Mouse (Mus musculus): ENCODE measurements around the gene Nbl1. TPM values are rescaled to one million over a fixed set of nuclear protein-coding genes. Genes with fewer than 3 reads are reported as not detected.

Nbl1 gene
- polyA plus RNA-seq, 1 experiment from 2014 or later, result 12.7 TPM

DNA sequence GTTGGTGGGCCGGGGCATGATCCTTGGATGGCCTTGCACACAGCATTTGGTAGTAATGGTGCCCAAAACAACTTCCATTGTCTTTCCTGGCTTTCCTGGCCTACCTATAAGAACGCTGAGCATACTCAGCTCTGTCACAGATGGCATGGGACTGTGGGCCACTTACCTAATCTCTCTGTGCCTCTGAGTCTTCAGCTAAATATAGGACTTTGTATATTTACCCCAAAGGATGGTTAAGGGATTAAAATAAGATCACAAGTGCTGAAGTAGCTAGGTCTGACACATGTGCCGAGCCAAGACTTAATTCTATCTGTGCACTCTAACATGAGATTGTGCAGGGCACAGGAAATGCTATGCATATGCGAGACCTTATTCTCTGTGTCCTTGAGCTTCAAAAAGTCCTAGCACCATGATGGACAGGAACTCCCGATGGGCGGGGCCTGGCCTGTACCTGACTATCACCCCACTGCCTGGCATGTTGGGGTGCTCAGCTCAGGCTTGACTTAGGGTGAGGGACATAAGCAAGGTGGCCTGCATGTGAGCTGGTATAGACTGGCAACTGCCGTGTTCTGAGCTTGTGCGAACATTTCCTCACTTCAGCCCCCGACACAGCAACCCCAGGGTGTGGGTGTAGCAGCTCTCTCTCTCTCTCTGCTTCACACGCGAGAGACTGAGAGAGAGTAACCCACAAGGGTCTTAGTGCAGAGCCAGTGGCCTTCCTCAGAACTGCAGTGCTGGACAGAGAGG is 59.4 kb downstream of the Nbl1 start:
- no peak overlapping the region for H3K27ac ChIP-seq (ENCODE audit: low read depth, low read length)
- WGBS, result 81% methylated on average over 9 of the region's 11 CpGs
- no peak overlapping the region for H3K9ac ChIP-seq (ENCODE audit: low read length)
- H3K4me3 ChIP-seq (ENCODE audit: low read depth, low read length), result no peak overlapping the region
- H3K4me1 ChIP-seq (ENCODE audit: control insufficient read depth, insufficient read depth, low read length), result no peaks in the 10 kb centered on the region; the same call in none of the 2 replicates
- DNase-seq (ENCODE audit: low spot score, missing footprints) (no peak), ATAC-seq (ENCODE audit: low FRiP score) (no peak)
- no peak overlapping the region for H3K4me2 ChIP-seq
- no peaks in the 10 kb centered on the region for H3K36me3 ChIP-seq (ENCODE audit: control insufficient read depth, insufficient read depth, low read length)
- H3K27me3 ChIP-seq (ENCODE audit: control insufficient read depth, insufficient read depth, low read length), result no peaks in the 10 kb centered on the region
- H3K9me3 ChIP-seq (ENCODE audit: control insufficient read depth, low read length), result no peaks in the 10 kb centered on the region

DNA sequence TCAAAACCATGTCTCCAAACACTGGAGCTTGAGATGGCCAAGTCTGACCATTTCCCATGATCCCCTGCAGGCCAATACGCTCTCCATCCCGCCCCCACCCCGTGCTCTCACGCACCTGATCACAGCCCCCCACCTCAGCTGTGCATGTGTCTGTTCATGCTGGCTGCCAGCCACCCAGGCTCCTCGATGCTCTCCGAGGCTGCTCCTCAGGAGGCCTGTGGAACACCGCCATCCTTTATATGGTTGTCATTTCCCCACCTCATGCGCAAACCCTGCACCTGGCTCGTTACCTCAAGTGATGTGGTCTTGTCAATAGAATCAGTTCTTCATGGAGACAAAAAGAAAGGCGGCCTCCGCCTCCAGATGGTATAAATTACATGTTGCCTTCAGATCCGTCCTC is 60.3 kb downstream of the Nbl1 start:
- no peak overlapping the region for H3K4me3 ChIP-seq (ENCODE audit: low read depth, low read length)
- H3K9me3 ChIP-seq (ENCODE audit: control insufficient read depth, low read length), result no peaks in the 10 kb centered on the region
- 87% methylated on average over 12 of the region's 12 CpGs for WGBS
- no peaks in the 10 kb centered on the region; the same call in none of the 2 replicates for H3K4me1 ChIP-seq (ENCODE audit: control insufficient read depth, insufficient read depth, low read length)
- no peak overlapping the region for H3K27ac ChIP-seq (ENCODE audit: low read depth, low read length)
- no peaks in the 10 kb centered on the region for H3K36me3 ChIP-seq (ENCODE audit: control insufficient read depth, insufficient read depth, low read length)
- H3K9ac ChIP-seq (ENCODE audit: low read length), result no peak overlapping the region
- no peaks in the 10 kb centered on the region for H3K27me3 ChIP-seq (ENCODE audit: control insufficient read depth, insufficient read depth, low read length)
- no peak for DNase-seq (ENCODE audit: low spot score, missing footprints)
- ATAC-seq (ENCODE audit: low FRiP score), result no peak
- no peak overlapping the region for H3K4me2 ChIP-seq

Other genes starting within 250 kb of the Nbl1 start
- gene Pla2g5, start 229.5 kb downstream of the Nbl1 start, polyA plus RNA-seq (2014; fragmentation: Nextera tagmentation; extraction: Ambion mirVana), result 0.22 TPM in 1 of 2 replicates, not detected in the other
- gene Gm13030, start 219.0 kb downstream of the Nbl1 start, polyA plus RNA-seq (2014; fragmentation: Nextera tagmentation; extraction: Ambion mirVana), result not detected in 2 replicates
- gene Pla2g2e, start 215.1 kb downstream of the Nbl1 start, polyA plus RNA-seq (2014; fragmentation: Nextera tagmentation; extraction: Ambion mirVana), result not detected in 2 replicates
- 2.7 and 3.0 TPM in 2 replicates for gene Otud3, start 179.0 kb downstream of the Nbl1 start, polyA plus RNA-seq (2014; fragmentation: Nextera tagmentation; extraction: Ambion mirVana)
- not detected in 2 replicates for gene Rnf186, start 125.9 kb downstream of the Nbl1 start, polyA plus RNA-seq (2014; fragmentation: Nextera tagmentation; extraction: Ambion mirVana)
- gene Tmco4, start 120.1 kb downstream of the Nbl1 start, polyA plus RNA-seq (2014; fragmentation: Nextera tagmentation; extraction: Ambion mirVana), result 0.46 and 0.90 TPM in 2 replicates
- gene Htr6, start 17.4 kb downstream of the Nbl1 start, polyA plus RNA-seq (2014; fragmentation: Nextera tagmentation; extraction: Ambion mirVana), result not detected in 2 replicates
- 421 and 426 TPM in 2 replicates for gene Minos1, start 38.1 kb upstream of the Nbl1 start, polyA plus RNA-seq (2014; fragmentation: Nextera tagmentation; extraction: Ambion mirVana)
- gene Capzb, start 99.9 kb upstream of the Nbl1 start, polyA plus RNA-seq (2014; fragmentation: Nextera tagmentation; extraction: Ambion mirVana), result 244 and 249 TPM in 2 replicates
- 12.7 and 12.9 TPM in 2 replicates for gene Pqlc2, start 217.7 kb upstream of the Nbl1 start, polyA plus RNA-seq (2014; fragmentation: Nextera tagmentation; extraction: Ambion mirVana)
- gene Akr7a5, start 217.8 kb upstream of the Nbl1 start, polyA plus RNA-seq (2014; fragmentation: Nextera tagmentation; extraction: Ambion mirVana), result 71.6 and 78.5 TPM in 2 replicates